Mouse (Mus musculus) forebrain, postnatal 0 days (tissue): ENCODE measurements at regions not wholly inside any gene's neighbourhood (a gene's known extent, or its start where the extent isn't known, plus 50 kb on each side); places are given as distances from the start of the nearest gene placed in this dataset.

Source experiments
- ATAC-seq: fragments of 200-750 bp; cut with Nextera tagmentation; 2 replicates; pipeline ENCODE4 v1.8.0; 2017; ENCODE audit warnings: mild to moderate bottlenecking, moderate library complexity
- DNase-seq: peaks from one replicate; pipeline ENCODE4 v3.0.0-alpha.2; 2015
- H3K27ac ChIP-seq: fragments of 300-500 bp; sonication (generic); 2 replicates; pipeline ENCODE4 v1.5.1; 2014; ENCODE audit warnings: low read depth, mild to moderate bottlenecking, antibody characterized with exemption, low read length, moderate library complexity, mixed read lengths
- H3K27me3 ChIP-seq: fragments of 300-500 bp; sonication (generic); 2 replicates; pipeline ENCODE4 v1.6.1; 2014; ENCODE audit warnings: mild to moderate bottlenecking, low read length, mixed read lengths; ENCODE audit not compliant: insufficient read depth
- H3K36me3 ChIP-seq: fragments of 300-500 bp; sonication (generic); 2 replicates; pipeline ENCODE4 v1.6.1; 2014; ENCODE audit warnings: mild to moderate bottlenecking, moderate library complexity; ENCODE audit not compliant: insufficient read depth
- H3K4me1 ChIP-seq: fragments of 300-500 bp; sonication (generic); 2 replicates; pipeline ENCODE4 v1.6.1; 2014; ENCODE audit warnings: antibody characterized with exemption; ENCODE audit not compliant: insufficient read depth
- H3K4me2 ChIP-seq: fragments of 300-500 bp; sonication (generic); 2 replicates; pipeline ENCODE4 v1.6.1; 2014; ENCODE audit warnings: low read depth, mild to moderate bottlenecking, moderate library complexity
- H3K4me3 ChIP-seq: fragments of 300-500 bp; sonication (generic); 2 replicates; pipeline ENCODE4 v1.5.1; 2014; ENCODE audit warnings: low read depth, low read length, mixed read lengths
- H3K9ac ChIP-seq: fragments of 300-500 bp; sonication (generic); 2 replicates; pipeline ENCODE4 v1.6.1; 2014; ENCODE audit warnings: mild to moderate bottlenecking
- H3K9me3 ChIP-seq: fragments of 300-500 bp; sonication (generic); 2 replicates; pipeline ENCODE4 v1.6.1; 2016; ENCODE audit warnings: low read length
- CTCF ChIP-seq: sonication (generic); IDR thresholded peaks from 2 replicates; pipeline ENCODE4 v1.5.1; 2016; ENCODE audit warnings: antibody characterized with exemption, control low read depth, low read depth
- WGBS: fragments of 180-500 bp; shearing (Covaris S2); extraction: QIAGEN DNeasy Blood & Tissue Kit; methylation state at CpG from one replicate; pipeline ENCODE4 v1.1.7; 2014; 5-methylcytosine and 5-hydroxymethylcytosine counted together

DNA sequence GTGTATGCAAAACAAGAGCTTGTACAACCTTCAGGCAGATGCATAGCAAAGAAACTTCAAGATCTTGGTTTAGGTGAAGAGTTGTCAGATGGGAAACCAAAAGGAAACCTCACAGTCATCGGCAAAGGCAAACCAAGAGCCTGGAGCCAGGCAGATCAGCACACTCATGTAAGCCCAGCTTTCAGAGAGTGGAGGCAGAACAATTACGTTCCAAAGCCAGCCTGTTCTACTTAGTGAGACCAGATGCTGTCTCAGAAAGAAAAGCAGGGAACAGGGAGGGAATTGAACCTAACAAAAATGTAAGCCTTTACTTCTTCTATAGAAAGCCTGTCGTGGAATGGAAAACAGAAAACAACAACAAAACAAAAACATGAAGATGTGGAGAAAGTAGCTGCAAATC lies 97.4 kb upstream of the Btg1 start:
- Histone ChIP-seq H3K9me3 (no peaks in the 10 kb centered on the region), H3K4me1 (peaks cover 3% of the 10 kb centered on the region; the same call in 1 of the 2 replicates), H3K9ac (no peak overlapping the region), H3K36me3 (no peaks in the 10 kb centered on the region), H3K4me2 (no peak overlapping the region), H3K27ac (no peak overlapping the region), H3K4me3 (no peak overlapping the region), H3K27me3 (no peaks in the 10 kb centered on the region)
- WGBS: 69% methylated on average over 3 of the region's 3 CpGs
- DNase-seq (no peak), ATAC-seq (no peak)
- no peak for TF ChIP-seq CTCF

DNA sequence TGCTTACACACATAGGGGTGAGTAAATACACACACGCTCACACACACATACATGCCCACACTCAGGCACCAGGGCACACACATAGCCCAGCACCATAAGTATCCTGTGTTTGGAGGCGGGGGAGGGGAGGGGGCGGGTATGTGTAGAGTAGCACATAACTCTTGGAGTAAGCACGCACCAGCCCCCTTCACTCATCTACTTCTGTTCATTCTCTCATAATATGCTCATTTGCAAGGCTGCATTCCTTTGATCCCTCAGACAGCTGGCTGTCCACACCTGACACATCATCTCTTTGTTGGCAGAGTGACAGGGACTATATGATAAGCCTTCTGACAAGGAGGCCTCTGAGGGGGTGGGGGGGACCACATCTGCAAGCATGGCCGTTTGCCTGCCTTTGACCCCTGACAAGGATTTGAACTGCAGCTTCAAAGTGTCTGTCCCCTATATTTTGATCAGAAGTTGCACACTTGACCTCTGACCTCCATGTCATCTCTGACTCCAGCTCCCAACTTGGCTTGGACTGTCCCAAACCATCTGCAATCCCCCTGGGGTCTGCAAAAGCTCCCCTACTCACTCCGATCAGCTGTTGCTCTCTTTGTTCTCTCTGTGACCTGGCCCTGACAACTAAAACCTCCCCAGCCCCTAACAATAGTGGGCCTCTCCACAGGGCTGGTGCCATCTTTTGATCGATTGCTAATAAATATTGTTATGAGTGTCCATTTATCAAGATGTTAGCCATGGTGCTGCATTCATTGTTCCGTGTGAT lies 95.6 kb upstream of the Btg1 start:
- no peak for DNase-seq
- H3K9ac ChIP-seq: no peak overlapping the region
- WGBS: 82% methylated on average over 8 of the region's 8 CpGs
- TF ChIP-seq CTCF: no peak
- no peak overlapping the region for H3K4me2 ChIP-seq
- no peak for ATAC-seq
- H3K36me3 ChIP-seq: no peaks in the 10 kb centered on the region
- no peak overlapping the region for H3K27ac ChIP-seq
- no peaks in the 10 kb centered on the region for H3K9me3 ChIP-seq
- H3K27me3 ChIP-seq: no peaks in the 10 kb centered on the region
- H3K4me1 ChIP-seq: peaks cover 7% of the 10 kb centered on the region; the same call in 1 of the 2 replicates
- no peak overlapping the region for H3K4me3 ChIP-seq

DNA sequence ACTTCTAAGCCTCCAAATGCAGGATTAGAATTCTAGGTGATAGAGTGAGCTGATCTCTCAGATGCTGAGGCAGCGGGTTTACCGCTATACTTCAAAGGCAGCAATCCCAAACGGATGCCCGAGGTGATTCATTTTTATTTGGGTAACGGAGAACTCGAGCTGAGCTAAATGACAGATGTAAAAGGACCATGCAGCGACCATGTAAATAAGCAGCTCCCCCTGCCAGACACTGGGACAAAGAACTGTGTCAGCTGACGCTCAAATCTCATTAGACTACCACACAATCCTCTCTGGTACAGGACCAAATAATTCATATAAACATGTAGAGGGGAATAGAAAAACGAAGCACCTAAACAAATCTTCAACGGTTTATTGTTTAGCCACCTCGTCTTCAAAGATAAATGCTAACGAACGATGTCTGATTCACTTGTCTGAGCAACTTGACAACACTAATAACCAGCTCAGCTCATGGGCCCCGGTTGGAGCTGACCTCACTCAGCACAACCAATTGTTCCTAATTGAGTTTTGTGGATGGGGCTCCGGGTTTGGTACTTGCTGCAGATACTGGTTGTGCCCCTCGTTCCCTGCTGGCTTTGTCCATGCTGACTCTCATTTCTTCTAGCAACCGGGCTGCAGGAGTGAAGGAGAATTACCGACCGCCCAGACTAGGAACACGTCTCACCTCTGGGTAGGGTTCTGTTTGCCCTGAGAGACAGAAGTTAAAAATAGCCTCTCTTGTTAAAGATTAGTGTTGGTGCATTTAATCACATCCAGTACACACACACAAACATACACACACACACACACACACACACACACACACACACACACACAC lies 92.6 kb upstream of the Btg1 start:
- no peak overlapping the region for H3K27ac ChIP-seq
- H3K36me3 ChIP-seq: no peaks in the 10 kb centered on the region
- H3K9ac ChIP-seq: peak overlapping the region; percentile 19; the same call in 1 of the 2 replicates
- H3K4me2 ChIP-seq: peak overlapping the region; percentile 30
- TF ChIP-seq CTCF: no peak
- ATAC-seq (peak; percentile 68; the same call in 1 of the 2 replicates), DNase-seq (peak; percentile 54)
- no peak overlapping the region for H3K4me3 ChIP-seq
- H3K4me1 ChIP-seq: peaks cover 7% of the 10 kb centered on the region; the same call in 1 of the 2 replicates
- WGBS: 10% methylated on average over 20 of the region's 20 CpGs
- no peaks in the 10 kb centered on the region for H3K9me3 ChIP-seq
- no peaks in the 10 kb centered on the region for H3K27me3 ChIP-seq

DNA sequence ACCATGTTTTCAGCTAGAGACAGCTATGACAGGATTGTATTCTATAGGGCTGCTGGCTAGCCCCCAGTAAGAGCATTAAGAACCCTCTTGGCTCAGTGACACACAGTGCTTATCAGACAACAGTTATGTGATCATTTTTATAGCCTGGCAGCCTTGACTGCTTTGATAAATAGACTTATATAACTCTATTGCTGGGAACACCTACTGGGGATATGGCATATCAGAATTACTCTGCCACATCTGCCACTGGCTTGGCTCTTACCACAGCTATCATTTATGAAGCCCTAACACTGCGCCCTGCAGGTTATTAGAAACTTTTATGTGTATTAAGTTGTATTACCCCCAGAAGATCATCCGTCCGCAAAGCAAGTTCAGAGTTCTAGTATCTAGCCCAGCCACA lies 88.9 kb upstream of the Btg1 start:
- peaks cover 7% of the 10 kb centered on the region; the same call in 1 of the 2 replicates for H3K4me1 ChIP-seq
- no peaks in the 10 kb centered on the region for H3K27me3 ChIP-seq
- TF ChIP-seq CTCF: no peak
- H3K36me3 ChIP-seq: no peaks in the 10 kb centered on the region
- DNase-seq: no peak
- no peak for ATAC-seq
- no peak overlapping the region for H3K27ac ChIP-seq
- no peak overlapping the region for H3K4me2 ChIP-seq
- no peaks in the 10 kb centered on the region for H3K9me3 ChIP-seq
- 96% methylated on average over 3 of the region's 3 CpGs for WGBS
- no peak overlapping the region for H3K9ac ChIP-seq
- no peak overlapping the region for H3K4me3 ChIP-seq

DNA sequence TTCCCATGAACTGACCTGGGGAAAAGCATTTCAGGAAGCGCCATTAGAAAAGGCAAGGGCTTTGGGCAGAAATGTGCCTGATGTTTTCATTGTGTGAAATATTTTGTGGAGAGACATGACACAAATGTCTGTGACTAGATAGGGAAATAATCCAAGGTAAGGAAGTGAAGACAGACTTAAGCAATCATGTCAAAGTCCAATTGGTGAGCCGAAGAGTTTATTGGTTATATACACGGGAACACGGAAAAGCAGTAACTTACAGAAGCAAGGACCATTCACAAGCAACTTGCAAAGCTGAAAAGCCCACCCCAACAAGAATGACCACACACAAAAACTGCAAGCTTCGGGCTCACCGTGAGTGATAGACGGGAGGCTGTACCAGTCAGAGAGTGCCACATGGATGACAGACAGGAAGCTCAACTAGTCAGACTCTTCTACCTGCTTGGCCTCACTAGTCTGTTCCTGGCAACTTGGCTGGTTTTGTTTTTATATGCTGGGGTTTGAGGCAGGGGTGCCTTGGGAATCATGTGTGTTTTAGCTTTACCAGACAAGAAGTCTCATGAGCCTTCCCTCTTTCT lies 82.2 kb upstream of the Btg1 start:
- 93% methylated on average over 7 of the region's 7 CpGs for WGBS
- Histone ChIP-seq H3K9me3 (no peaks in the 10 kb centered on the region), H3K4me2 (no peak overlapping the region), H3K27me3 (no peaks in the 10 kb centered on the region), H3K4me1 (no peaks in the 10 kb centered on the region), H3K9ac (no peak overlapping the region), H3K4me3 (no peak overlapping the region), H3K27ac (no peak overlapping the region), H3K36me3 (no peaks in the 10 kb centered on the region)
- no peak for DNase-seq
- ATAC-seq: no peak
- TF ChIP-seq CTCF: no peak

DNA sequence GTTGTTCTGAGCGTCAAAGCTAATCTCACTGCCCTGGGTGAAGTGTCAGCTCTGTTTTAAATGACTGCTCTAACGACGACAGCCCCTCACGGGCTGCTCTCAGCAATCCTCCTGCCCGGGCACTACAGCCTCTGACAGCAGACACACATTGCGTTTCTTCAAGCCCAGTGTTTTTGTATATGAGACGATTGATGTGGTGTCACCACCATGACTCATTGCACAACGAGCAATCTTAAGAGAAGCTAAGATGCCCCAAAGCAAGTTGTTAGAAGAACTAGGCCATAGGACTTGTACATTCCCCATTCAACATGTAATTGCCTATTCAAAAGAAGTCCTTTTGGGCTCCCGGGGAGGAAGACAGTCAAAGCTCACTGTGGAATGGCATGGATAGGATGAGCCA lies 81.3 kb upstream of the Btg1 start:
- ATAC-seq: no peak
- no peaks in the 10 kb centered on the region for H3K9me3 ChIP-seq
- H3K4me1 ChIP-seq: no peaks in the 10 kb centered on the region
- H3K4me2 ChIP-seq: no peak overlapping the region
- 49% methylated on average over 9 of the region's 9 CpGs for WGBS
- no peak overlapping the region for H3K4me3 ChIP-seq
- H3K9ac ChIP-seq: no peak overlapping the region
- no peak for DNase-seq
- TF ChIP-seq CTCF: no peak
- no peaks in the 10 kb centered on the region for H3K36me3 ChIP-seq
- no peak overlapping the region for H3K27ac ChIP-seq
- no peaks in the 10 kb centered on the region for H3K27me3 ChIP-seq

DNA sequence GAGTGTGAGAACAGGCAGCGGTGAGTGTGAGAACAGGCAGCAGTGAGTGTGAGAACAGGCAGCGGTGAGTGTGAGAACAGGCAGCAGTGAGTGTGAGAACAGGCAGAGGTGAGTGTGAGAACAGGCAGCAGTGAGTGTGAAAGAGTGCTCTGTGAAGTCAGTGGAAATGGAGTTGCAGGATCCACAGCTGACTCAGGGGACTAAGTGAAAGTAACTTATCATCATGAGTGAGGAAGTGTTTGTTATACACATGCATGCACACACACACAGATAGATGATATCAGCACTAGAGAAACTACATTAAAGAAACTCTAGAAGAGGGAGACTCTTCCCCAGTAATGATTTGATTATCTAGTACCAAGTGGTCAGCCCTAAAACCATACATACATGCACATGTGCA lies 76.0 kb upstream of the Btg1 start:
- ATAC-seq: no peak
- Histone ChIP-seq H3K36me3 (no peaks in the 10 kb centered on the region), H3K4me1 (no peaks in the 10 kb centered on the region), H3K27me3 (no peaks in the 10 kb centered on the region), H3K9me3 (no peaks in the 10 kb centered on the region), H3K27ac (no peak overlapping the region), H3K4me2 (no peak overlapping the region), H3K4me3 (no peak overlapping the region), H3K9ac (no peak overlapping the region)
- TF ChIP-seq CTCF: no peak
- WGBS: 98% methylated on average over 2 of the region's 2 CpGs
- DNase-seq: no peak
